Mouse (Mus musculus): Measurements from ENCODE around the gene Fam57b.

DNA sequence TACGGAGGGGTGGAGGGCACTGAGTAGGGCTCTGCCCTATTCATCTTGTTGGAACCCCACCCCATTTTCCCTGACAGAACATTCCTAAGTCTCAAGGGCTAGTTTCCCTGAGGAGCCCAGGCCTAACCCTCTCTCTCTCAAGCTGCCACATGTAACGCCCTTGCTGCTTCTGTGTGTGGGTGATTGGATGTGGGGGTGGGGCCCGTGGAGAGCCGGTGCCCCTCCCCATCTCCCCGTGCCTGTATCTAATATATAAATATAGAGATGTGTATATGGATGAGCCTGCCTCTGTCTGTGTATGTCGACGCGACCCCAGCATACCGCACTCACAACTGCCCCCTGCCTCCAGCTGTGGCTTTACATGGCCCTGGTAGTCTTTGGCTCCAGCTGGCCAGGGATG lies 31.9 kb upstream of the Fam57b start:
- TF ChIP-seq CTCF (IDR thresholded peaks at IDR 0.05; ENCODE audit: low read depth): no peak
- no peak for TF ChIP-seq EP300 (IDR thresholded peaks at IDR 0.05; ENCODE audit: low read depth)

All from heart, postnatal 0 days (tissue).